Mouse (Mus musculus) embryo, embryonic 9.5 days (tissue): ENCODE measurements around the gene Klhl32.
A peak's percentile ranks its signal among the peaks of the same experiment; 100 is the strongest.
"Not testable (repeated sequence)": the region's sequence is repeated elsewhere in the genome, so short reads cannot be mapped to it uniquely, and the experiment has no call there.

Experiments used
- DNase-seq: peaks from one replicate; pipeline ENCODE4 v3.0.0-alpha.2; 2017; ENCODE audit errors: extremely low spot score

Gene Klhl32

GRCm38 (mm10) chr4:24850401-24851325, at the start of gene Klhl32:
TSS of gene Klhl32 (minus strand) at chr4:24851124.
- peak; percentile 83 for DNase-seq

- peak; percentile 8 for DNase-seq
Observed at GRCm38 (mm10) chr4:24899146-24899545, 48.2 kb upstream of the Klhl32 start.

- DNase-seq: peak; percentile 4
Observed at GRCm38 (mm10) chr4:24898636-24899035, 47.7 kb upstream of the Klhl32 start.

GRCm38 (mm10) chr4:24897851-24898515, 47.1 kb upstream of the Klhl32 start, which contains the start of gene Ndufaf4:
TSS of gene Ndufaf4 (plus strand) at chr4:24898083.
- peak; percentile 98 for DNase-seq

- DNase-seq: no peak
Observed at GRCm38 (mm10) chr4:24897351-24897750, 46.4 kb upstream of the Klhl32 start.

GRCm38 (mm10) chr4:24896829-24897228, 45.9 kb upstream of the Klhl32 start:
- DNase-seq: peak; percentile 41

GRCm38 (mm10) chr4:24894625-24895024, 43.7 kb upstream of the Klhl32 start:
- DNase-seq: no peak

GRCm38 (mm10) chr4:24892293-24892692, 41.4 kb upstream of the Klhl32 start:
- not testable (repeated sequence) for DNase-seq

GRCm38 (mm10) chr4:24889386-24889785, 38.5 kb upstream of the Klhl32 start:
- not testable (repeated sequence) for DNase-seq

GRCm38 (mm10) chr4:24869230-24869629, 18.3 kb upstream of the Klhl32 start:
- DNase-seq: peak; percentile 8

GRCm38 (mm10) chr4:24865691-24866090, 14.8 kb upstream of the Klhl32 start:
- DNase-seq: no peak

- DNase-seq: no peak
Observed at GRCm38 (mm10) chr4:24847406-24847805, 3.5 kb downstream of the Klhl32 start.

GRCm38 (mm10) chr4:24845546-24845945, 5.4 kb downstream of the Klhl32 start:
- no peak for DNase-seq

GRCm38 (mm10) chr4:24838567-24838966, 12.4 kb downstream of the Klhl32 start:
- no peak for DNase-seq

GRCm38 (mm10) chr4:24835555-24835954, 15.4 kb downstream of the Klhl32 start:
- DNase-seq: no peak

- DNase-seq: no peak
Observed at GRCm38 (mm10) chr4:24808316-24808715, 42.6 kb downstream of the Klhl32 start.

- DNase-seq: no peak
Observed at GRCm38 (mm10) chr4:24801881-24802280, 49.0 kb downstream of the Klhl32 start.

- no peak for DNase-seq
Observed at GRCm38 (mm10) chr4:24801343-24801742, 49.6 kb downstream of the Klhl32 start.

- no peak for DNase-seq
Observed at GRCm38 (mm10) chr4:24800345-24800936, 50.5 kb downstream of the Klhl32 start.

- no peak for DNase-seq
Observed at GRCm38 (mm10) chr4:24799037-24799436, 51.9 kb downstream of the Klhl32 start.

GRCm38 (mm10) chr4:24797868-24798267, 53.1 kb downstream of the Klhl32 start:
- no peak for DNase-seq

GRCm38 (mm10) chr4:24797280-24797679, 53.6 kb downstream of the Klhl32 start:
- DNase-seq: no peak
